Mouse (Mus musculus) ES-Bruce4 (cell line): ENCODE measurements around the gene Ptprr.

Source experiments
- CTCF ChIP-seq: IDR thresholded peaks from one replicate; pipeline ENCODE4 v1.8.1; 2011; ENCODE audit warnings: low read depth, low read length
- EP300 ChIP-seq: IDR thresholded peaks from 2 replicates; pipeline ENCODE4 v1.6.1; 2011; ENCODE audit warnings: low read depth, low read length; ENCODE audit not compliant: insufficient read depth
- POLR2A ChIP-seq: IDR thresholded peaks from one replicate; pipeline ENCODE4 v1.8.1; 2011; ENCODE audit warnings: low read length; ENCODE audit not compliant: insufficient read depth

GRCm38 (mm10) chr10:116259298-116259697 is 241.3 kb downstream of the Ptprr start:
- no peak for TF ChIP-seq EP300
- TF ChIP-seq CTCF = no peak
- TF ChIP-seq POLR2A = no peak
